Mouse (Mus musculus): ENCODE data around the gene Sulf2.

GRCm38 (mm10) chr2:166203647-166204046 lies 48.2 kb upstream of the Sulf2 start:
- TF ChIP-seq POLR2A (IDR thresholded peaks at IDR 0.05; ENCODE audit: low read depth, low read length) (no peak), TBP (conservative IDR thresholded peaks at IDR 0.05; ENCODE audit: low read depth, low read length) (no peak), EP300 (IDR thresholded peaks at IDR 0.05; ENCODE audit: low read length) (no peak), SMC3 (IDR thresholded peaks at IDR 0.05; ENCODE audit: low read depth, low read length) (no peak), CHD1 (IDR thresholded peaks at IDR 0.05; ENCODE audit: low read depth, low read length) (no peak), UBTF (IDR thresholded peaks at IDR 0.05; ENCODE audit: low read depth, low read length) (no peak), CTCF (conservative IDR thresholded peaks at IDR 0.05 in 1 of 2, IDR thresholded peaks at IDR 0.05 in 1 of 2; ENCODE audit: low read depth in 2 of 2, low read length in 2 of 2) (no peak), ZMIZ1 (IDR thresholded peaks at IDR 0.05; ENCODE audit: low read depth, low read length) (no peak), USF2 (conservative IDR thresholded peaks at IDR 0.05; ENCODE audit: low read depth, low read length) (no peak), NELFE (IDR thresholded peaks at IDR 0.05; ENCODE audit: low read depth, low read length) (no peak), BHLHE40 (IDR thresholded peaks at IDR 0.05; ENCODE audit: low read depth, low read length) (no peak)
